Mouse (Mus musculus) lung, postnatal 14 days (tissue): ENCODE measurements around the gene Mrtfb.

Experiments
- DNase-seq: peaks from one replicate; pipeline ENCODE4 v3.0.0; 2021

Mrtfb gene

DNA sequence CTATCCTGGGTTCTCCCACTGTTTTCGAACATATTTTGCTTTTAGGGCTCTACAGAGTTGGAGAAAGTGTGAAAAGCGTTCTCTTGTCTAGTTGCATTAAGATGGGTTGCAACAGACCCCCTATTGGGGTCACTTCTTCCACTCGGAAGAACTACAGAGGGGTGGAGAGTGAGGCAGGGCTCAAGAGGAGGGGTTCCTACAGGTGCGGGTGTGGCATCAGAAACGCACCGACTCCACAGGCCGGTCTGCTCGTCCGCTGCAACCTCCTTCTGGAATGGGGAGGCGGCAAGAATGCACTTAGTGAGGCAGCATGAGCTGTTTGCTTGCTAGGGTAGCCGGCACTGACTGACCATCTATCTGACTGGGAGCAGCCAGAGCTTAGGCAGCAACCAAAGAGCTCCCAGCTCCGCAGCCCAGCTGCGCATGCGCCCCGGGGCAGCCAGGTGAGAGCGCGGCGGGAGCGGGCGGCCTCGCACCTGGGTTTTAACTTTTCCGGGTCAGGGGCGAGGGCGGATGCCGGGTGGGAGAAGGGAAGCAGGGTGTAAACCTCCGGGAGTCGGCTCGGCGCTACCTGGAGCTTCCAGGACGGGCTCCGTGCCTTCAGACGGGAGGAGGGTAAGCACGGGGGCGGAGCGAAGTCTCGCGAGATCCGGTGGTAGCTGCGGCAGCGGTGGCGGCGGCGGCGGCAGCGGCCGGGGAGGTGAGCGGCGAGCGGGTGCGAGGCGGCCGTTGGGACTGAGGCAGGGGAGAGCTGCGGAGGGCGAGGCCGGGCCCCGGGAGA lies at the start of gene Mrtfb:
Gene Mrtfb (plus strand): TSS at position 627 of the 781 bp plus-strand sequence.
- peak; percentile 94 for DNase-seq

DNA sequence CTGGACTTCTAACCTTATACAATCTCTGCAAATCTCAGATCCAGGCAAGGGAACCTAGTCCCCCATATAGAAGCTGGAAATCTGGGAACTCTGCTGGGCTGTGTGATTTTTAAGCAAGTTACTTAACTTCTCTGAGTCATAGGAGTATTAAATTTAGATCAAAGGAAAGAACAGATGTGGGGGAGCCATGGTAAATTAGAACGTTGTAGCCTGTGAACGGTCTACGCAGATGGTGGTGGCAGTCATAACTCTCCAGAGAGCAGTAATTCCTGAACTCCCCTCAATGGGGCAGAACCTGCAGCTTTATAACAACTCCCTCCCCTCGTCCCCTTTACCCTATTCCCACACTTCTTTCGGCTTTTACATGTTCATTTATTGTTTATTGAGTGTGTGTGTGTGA lies 48.6 kb upstream of the Mrtfb start:
- DNase-seq, result no peak

GRCm38 (mm10) chr16:13208087-13208486 lies 48.2 kb upstream of the Mrtfb start:
- DNase-seq, result no peak

DNA sequence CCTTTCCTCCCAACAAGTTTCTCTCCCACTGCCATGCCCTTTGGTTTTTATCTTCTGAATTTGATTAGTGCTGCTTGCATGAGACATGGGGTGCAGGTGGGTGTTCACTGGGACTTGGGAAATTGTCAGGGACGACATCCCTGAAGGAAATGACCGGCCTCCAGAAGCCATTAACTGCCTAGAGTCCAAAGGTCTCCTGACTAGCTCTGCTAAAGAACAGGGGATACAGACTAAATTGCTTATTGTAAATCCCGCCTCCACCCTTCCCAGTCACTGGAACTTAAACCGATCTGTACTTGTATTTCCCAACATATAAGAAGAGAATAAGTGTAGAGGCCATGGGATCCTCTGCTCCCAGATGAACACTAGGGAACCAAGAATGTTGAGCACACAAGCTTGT lies 43.5 kb upstream of the Mrtfb start:
- no peak for DNase-seq

- peak; percentile 37 for DNase-seq
These were observed 39.9 kb upstream of the Mrtfb start for GRCm38 (mm10) chr16:13216116-13216952.

GRCm38 (mm10) chr16:13217951-13218350 lies 38.3 kb upstream of the Mrtfb start:
- DNase-seq, result no peak

- DNase-seq, result no peak
These were observed 34.8 kb upstream of the Mrtfb start for GRCm38 (mm10) chr16:13221475-13221874.

DNA sequence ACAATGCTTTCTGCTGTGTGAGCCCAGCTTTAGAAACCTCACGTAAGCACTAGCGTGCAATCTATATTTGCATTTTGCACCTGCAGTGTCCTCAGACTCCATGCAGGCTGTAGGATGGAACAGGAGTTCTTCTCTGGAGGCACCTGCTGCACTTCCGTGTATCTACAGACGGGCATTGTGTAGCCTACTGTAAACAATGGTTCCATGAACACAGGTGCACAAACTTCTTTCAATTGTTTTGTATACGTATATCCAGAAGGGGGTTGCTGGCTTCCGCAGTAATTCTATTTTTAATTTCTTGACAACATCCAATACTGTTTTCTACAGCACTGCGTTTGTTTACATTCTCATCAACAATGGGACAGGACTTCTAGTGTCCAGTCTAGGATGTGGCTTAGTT lies 24.2 kb upstream of the Mrtfb start:
- DNase-seq, result no peak

DNA sequence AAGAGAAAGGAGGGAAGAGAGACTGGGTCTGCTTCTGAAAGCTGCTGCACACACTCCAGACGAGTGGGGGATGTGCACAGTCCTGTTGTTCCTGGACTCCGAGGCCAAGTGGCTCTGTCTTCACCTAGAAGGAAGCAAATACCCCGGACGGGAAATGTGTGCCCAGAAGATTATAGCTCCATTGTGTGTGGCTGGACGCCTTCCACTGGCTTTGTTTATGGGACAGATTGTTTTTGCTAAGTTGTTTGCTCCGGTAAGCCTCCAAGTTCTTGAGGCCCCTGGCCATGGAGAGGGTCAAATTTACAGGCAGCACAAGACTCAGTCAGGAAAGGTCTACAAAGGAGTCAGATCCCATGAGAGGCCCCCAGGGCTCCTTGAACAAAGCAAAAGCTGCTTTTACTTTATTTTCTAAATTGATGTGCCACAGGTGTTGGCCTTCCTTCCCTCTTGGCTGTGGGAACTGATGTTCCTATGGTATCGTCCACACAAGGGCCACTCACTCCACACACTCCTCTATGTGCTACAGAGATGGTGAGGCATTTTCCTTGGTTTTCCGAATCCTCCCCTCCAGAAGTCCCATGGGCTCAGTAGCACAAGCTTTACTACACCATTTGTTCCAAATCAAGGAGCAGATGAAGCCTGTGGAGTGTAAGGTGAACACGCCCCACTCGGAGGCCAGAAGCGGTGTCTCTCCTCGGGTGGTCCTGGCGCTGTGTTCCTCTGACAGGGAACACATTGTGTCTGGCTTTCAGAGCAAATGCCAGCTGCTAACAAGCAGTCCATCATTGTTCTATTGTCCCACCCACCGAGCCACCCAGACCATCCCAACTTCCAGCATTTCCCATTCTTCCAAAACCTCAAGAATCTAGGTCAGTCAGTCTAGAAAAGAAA lies 23.1 kb upstream of the Mrtfb start:
- DNase-seq, result peak; percentile 70

GRCm38 (mm10) chr16:13239039-13239438 lies 17.2 kb upstream of the Mrtfb start:
- no peak for DNase-seq

GRCm38 (mm10) chr16:13239544-13239943 lies 16.7 kb upstream of the Mrtfb start:
- peak; percentile 32 for DNase-seq

DNA sequence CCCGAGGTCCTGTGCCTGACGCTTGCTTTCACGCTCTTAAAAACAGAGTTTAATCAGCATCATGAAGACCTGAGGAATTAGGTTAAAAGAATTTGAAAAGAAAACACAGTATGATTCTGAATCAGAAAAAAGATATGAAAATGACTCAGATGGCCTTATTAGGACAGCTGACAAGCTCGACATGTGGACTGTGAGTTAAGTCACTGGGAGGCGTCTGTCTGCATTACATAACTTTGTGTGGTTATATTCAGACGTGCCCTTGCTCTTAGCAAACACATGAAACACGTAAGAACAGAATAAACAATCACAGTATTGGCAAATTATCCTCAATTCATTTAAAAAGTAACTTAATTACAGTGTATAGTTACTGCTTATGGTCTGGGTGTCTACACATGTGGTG lies 16.0 kb upstream of the Mrtfb start:
- no peak for DNase-seq

- DNase-seq, result no peak
These were observed 10.6 kb upstream of the Mrtfb start for GRCm38 (mm10) chr16:13245658-13246057.

DNA sequence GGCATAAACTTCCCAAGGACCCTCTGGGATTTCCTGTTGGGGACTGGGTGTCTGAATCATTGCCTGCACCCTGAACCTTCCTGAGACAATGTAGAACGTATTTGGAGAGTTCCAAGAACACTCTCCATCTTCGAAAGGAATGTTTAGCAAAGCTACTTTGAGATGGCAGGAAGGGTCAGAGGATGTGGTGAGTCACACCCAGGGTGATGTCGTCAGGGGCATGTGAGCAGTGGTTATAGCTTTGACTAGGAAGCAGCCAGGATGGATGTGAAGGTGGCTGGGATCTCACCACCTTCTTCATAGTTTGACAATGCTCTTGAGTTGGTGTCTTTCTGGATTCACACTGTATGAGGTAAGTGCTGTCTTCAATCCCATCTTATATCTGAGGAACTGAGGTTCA lies 9.4 kb upstream of the Mrtfb start:
- no peak for DNase-seq

DNA sequence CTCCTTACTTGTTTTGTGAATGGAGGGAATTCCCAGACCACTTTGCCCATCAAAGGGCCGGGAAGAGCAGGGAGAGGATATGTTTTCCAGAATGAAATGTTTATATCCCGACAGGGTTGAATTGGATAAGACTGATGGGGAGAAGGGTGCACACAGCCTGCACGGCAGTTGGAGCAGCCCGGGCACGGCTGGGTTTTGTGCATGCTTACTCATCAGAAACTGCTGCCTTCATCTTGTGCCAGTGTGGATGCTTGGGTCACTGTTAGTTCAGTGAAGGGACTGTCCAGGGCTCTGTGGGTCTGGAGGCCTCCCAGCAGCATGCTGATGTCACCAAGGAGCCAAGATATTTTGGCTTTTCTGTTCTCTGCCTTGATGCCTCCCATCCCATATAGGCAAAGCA lies 6.2 kb upstream of the Mrtfb start:
- no peak for DNase-seq

DNA sequence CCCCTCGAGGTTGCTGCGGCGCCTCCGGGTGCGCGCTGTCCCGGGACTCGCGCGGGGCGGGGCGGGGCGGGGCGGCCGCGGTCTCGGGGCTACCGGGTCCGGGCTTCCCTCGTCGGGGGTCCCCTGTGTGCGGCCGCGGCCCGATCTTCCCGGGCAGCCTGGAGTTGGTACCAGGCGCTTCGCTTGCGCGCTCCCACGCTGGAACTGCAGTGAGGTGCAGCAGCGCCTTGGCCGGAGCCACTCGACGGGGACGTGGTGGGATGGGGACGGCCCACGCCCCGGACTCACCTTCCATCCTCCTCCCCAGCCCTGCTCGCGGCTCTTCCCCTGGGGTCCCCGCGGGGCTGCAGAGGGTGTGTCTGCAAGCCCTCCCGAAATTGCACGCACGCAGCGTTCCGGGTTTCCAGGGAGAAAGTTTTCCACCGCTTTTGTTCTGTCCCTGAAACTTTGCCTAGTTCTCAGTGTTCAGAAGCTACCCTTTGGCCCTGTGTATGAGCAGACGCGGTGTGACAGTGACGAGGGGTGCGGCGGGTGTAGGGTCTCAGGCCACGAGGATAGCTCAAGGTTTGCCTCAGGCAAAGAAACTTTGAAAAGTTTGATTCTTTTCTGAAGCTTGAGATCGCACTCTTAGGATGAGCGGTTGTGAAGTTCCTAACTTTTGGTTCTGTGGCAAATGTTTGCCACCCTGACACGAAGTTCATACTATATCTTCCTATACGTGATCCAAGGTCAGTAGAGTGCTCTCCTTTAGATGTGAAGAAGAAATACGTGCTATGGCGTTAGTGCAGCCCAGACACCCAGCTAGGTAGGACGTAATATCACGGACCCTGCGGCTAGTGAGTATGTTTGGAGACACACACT lies 616 bp downstream of the Mrtfb start:
- peak; percentile 42 for DNase-seq

DNA sequence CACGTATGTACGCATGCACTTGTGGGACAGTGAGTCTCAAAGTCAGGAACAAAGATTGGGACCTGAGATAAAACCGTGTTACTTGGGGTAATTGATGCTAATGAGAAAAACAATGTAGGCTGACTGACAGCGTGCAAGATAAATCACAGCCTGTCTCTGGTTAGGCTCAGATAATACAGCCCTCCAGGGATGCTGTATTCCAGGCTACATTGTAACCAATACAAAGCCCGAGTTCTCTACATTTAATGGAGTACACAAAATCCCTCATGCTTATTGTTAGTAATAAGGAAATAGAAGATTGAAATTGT lies 1.2 kb downstream of the Mrtfb start:
- DNase-seq, result no peak

GRCm38 (mm10) chr16:13259026-13259425 lies 2.7 kb downstream of the Mrtfb start:
- no peak for DNase-seq

GRCm38 (mm10) chr16:13266312-13266711 lies 10.0 kb downstream of the Mrtfb start:
- DNase-seq, result no peak

- DNase-seq, result no peak
These were observed 11.1 kb downstream of the Mrtfb start for GRCm38 (mm10) chr16:13267350-13267904.

DNA sequence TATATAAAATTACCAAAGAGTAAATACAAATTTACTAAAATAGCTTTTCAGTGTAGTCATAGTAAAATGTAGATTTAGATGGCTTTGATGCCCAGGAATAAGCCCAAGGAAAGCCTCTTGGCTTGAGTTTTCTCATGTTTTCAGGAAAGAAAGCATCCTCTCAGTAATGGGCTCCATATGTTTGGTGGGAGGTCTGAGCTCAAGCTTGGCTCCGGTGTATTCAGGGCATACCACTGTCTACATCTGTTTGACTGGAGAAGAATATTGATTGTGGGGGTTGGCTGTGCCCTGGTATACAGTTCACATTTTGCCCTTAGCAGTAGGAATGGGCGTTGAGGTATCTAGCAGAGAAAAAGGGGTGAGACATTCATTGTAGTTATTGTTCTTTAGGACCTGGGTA lies 13.1 kb downstream of the Mrtfb start:
- DNase-seq, result no peak

GRCm38 (mm10) chr16:13276258-13276657 lies 20.0 kb downstream of the Mrtfb start:
- no peak for DNase-seq
